Mouse (Mus musculus): Measurements from ENCODE around the gene Acot13. TPM values are rescaled to one million over a fixed set of nuclear protein-coding genes. Genes with fewer than 3 reads are reported as not detected.
"Not testable (repeated sequence)": the region's sequence is repeated elsewhere in the genome, so short reads cannot be mapped to it uniquely, and the experiment has no call there.

Gene Acot13
- polyA plus RNA-seq, 1 experiment from 2014 or later = 306 TPM

DNA sequence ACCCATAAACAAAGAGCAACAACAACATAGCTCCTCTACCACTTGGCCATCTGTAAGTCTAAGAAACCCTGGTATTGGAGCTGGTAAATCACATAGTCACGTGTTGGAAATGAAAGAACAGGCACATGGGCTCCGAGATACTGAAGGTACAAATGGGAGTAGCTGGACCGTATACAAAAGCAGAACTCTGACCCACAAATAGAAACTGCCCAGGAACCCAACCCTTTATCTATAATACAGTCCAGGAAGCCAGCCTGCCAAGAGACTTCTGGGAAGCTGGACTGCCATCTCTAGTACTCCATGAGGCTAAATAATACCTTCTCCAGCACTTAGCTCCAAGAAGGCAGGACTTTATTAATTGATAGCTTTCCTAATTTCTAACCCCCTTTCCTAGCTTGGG lies 21.2 kb upstream of the Acot13 start:
- Histone ChIP-seq H3K4me1 (replicated peaks) (0 out of 2 replicates have a peak, but pooled peaks cover 4% of the 10 kb centered on the region), H3K36me3 (no peaks in the 10 kb centered on the region), H3K9me3 (replicated peaks) (no peaks in the 10 kb centered on the region), H3K4me3 (no peak overlapping the region), H3K4me2 (no peak overlapping the region), H3K27me3 (no peaks in the 10 kb centered on the region), H3K9ac (no peak overlapping the region), H3K27ac (no peak overlapping the region)
- WGBS = 56% methylated on average over 3 of the region's 3 CpGs
- no peak for ATAC-seq (replicated peaks; ENCODE audit: insufficient number of reproducible peaks, insufficient read depth, low FRiP score, low read depth)

DNA sequence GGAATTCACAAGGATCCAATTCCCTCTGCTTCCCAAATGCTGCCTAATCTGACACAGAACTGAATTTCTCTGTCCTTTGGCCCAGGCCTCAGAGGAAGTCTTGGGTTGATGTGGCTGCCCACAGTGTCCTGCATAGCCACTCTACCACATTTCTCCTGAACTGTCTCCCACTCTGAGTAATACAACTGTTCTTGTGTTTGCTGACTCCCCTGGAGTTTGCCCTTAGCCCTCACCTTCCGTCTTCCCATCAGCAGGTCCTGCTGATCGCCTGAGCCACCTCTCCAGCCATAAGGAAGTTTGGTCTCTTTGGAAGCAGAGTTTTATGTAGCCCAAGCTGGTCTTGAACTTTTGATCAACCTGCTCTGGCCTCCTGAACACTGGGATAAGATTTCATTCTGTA lies 20.6 kb upstream of the Acot13 start:
- H3K4me2 ChIP-seq = no peak overlapping the region
- H3K27ac ChIP-seq = no peak overlapping the region
- no peak for ATAC-seq (replicated peaks; ENCODE audit: insufficient number of reproducible peaks, insufficient read depth, low FRiP score, low read depth)
- H3K4me1 ChIP-seq (replicated peaks) = 0 out of 2 replicates have a peak, but pooled peaks cover 4% of the 10 kb centered on the region
- 84% methylated on average over 2 of the region's 2 CpGs for WGBS
- H3K9ac ChIP-seq = no peak overlapping the region
- no peaks in the 10 kb centered on the region for H3K27me3 ChIP-seq
- H3K4me3 ChIP-seq = no peak overlapping the region
- H3K36me3 ChIP-seq = no peaks in the 10 kb centered on the region
- H3K9me3 ChIP-seq (replicated peaks) = no peaks in the 10 kb centered on the region

DNA sequence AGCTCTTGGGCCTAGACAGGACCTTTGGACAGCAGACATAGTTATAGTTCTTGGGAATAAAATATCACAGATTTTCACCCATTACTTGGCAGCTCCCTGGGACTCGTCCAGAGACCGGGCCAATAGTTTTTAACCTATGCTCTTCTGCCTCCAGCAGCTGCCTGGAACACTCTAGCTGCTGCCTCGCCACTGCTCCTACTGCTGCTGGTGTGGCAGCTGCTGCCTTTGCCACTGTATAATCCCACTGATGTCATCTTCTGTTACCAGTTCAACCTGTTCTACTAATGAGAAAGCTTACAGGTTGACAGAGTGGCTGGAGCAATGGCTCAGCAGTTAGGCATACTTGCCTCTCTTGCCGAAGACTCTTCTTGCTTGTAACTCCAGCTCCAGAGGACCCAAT lies 18.0 kb upstream of the Acot13 start:
- ATAC-seq (replicated peaks; ENCODE audit: insufficient number of reproducible peaks, insufficient read depth, low FRiP score, low read depth) = no peak
- Histone ChIP-seq H3K9ac (no peak overlapping the region), H3K4me3 (no peak overlapping the region), H3K4me2 (no peak overlapping the region), H3K27ac (no peak overlapping the region), H3K36me3 (no peaks in the 10 kb centered on the region), H3K27me3 (no peaks in the 10 kb centered on the region; the same call in 1 of the 2 replicates), H3K9me3 (replicated peaks) (no peaks in the 10 kb centered on the region), H3K4me1 (replicated peaks) (peaks cover 12% of the 10 kb centered on the region)
- WGBS = 78% methylated on average over 4 of the region's 4 CpGs

DNA sequence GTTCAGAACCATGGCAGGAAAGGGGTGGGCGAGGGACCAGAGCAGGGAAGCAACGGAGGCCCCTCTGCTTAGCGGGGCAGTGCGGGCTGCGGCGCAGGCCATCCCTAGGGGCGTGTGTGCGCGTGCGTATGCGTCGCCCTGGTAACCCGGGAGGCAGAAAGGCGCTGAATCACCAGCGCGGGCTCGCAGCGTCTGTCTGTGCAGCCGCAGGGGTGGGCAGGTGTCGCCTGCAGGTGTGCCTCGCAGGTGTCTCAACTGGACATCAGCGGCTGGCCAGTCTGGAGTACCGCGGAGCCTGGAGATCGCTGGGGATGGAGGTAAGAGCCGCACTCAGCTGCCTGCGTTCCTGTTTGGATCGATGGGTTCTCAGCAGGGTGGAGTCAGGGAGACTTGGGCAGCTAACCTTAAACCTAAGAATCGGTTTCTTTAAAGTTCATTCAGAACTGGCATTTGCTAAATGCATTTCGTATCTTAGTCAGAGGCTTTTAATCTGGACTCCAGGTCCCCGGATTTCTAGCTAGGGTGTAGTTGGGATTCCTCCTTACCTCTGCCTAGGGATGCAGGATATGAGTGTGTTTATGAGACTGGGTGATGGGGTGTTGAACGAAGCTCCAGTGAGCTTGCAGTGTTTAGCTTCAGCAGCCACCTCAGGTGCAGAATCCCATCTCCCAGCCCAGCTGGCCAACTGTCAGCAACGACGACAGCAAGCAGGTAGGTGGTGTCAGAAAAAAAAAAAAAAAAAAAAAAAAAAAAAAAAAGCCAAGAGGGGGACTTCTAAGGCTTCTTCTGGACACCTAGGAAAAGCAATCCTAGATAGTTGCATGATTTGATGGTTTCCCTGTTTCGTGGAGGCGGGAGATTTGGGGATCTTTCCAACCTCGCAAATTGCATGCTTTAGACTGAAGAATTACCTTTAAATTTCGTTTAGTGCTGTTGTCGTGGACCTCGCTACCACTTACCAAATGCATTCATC lies 13.9 kb upstream of the Acot13 start, which contains the start of gene D130043K22Rik:
D130043K22Rik (plus strand) TSS at position 153 of the 973 bp plus-strand sequence.
- H3K27me3 ChIP-seq = no peaks in the 10 kb centered on the region; the same call in 1 of the 2 replicates
- H3K4me2 ChIP-seq = peak within 1 kb of the TSS; percentile 86
- 14% methylated on average over 40 of the region's 40 CpGs for WGBS
- no peaks in the 10 kb centered on the region for H3K9me3 ChIP-seq (replicated peaks)
- peak; percentile 72 for ATAC-seq (replicated peaks; ENCODE audit: insufficient number of reproducible peaks, insufficient read depth, low FRiP score, low read depth)
- H3K4me3 ChIP-seq = peak within 1 kb of the TSS; percentile 52
- 0 out of 2 replicates have a peak within 1 kb of the TSS, but pooled peaks have one; percentile 34 for H3K9ac ChIP-seq
- H3K4me1 ChIP-seq (replicated peaks) = peaks cover 8% of the 10 kb centered on the region
- 0 out of 2 replicates have a peak, but pooled peaks cover 11% of the 10 kb centered on the region for H3K36me3 ChIP-seq
- H3K27ac ChIP-seq = no peak within 1 kb of the TSS

DNA sequence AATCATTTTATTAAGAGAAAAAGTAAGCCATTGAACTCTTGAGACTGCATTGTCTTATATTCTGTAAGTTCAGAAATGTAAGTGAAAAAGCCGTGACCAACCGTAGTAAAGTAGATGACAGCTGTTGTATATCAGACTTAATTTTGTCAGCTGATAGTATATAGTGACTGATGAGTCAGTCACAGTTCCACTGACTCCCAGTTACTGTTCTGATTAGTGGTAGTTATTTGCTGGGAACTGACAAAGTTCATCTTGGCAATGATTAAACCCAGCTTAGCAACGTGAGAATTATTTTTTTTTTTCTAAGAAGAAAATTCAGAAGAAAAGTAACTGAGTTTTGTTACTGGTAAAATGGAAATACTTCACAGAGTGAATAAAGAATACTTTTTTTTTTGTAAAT lies 10.4 kb upstream of the Acot13 start:
- Histone ChIP-seq H3K4me1 (replicated peaks) (peaks cover 8% of the 10 kb centered on the region), H3K27me3 (no peaks in the 10 kb centered on the region; the same call in 1 of the 2 replicates), H3K9me3 (replicated peaks) (no peaks in the 10 kb centered on the region), H3K9ac (no peak overlapping the region), H3K4me2 (no peak overlapping the region), H3K27ac (no peak overlapping the region), H3K36me3 (peaks cover 23% of the 10 kb centered on the region), H3K4me3 (no peak overlapping the region)
- 79% methylated on average over 3 of the region's 3 CpGs for WGBS
- no peak for ATAC-seq (replicated peaks; ENCODE audit: insufficient number of reproducible peaks, insufficient read depth, low FRiP score, low read depth)

DNA sequence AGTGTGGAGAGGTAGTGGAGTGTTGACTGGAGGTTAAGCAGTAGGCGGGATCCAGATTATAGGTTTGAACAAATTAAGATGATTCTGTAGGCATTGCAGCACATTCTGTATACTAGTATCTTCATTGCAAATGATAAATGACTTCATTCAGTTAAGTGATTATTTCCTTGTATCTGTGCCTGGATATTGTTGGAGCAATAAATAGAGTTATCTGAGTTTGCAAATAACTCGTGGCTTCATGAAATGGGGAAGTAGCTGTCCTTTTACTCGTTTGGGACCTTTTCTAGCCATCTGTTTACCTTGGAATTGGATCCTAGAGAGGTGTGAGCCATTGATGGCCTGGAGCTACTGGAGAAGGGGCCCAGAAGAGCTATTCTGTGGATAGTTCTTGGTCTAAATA lies 8.5 kb upstream of the Acot13 start:
- Histone ChIP-seq H3K27me3 (no peaks in the 10 kb centered on the region), H3K4me2 (no peak overlapping the region), H3K9ac (no peak overlapping the region), H3K4me3 (no peak overlapping the region), H3K9me3 (replicated peaks) (no peaks in the 10 kb centered on the region), H3K4me1 (replicated peaks) (peaks cover 3% of the 10 kb centered on the region), H3K36me3 (peaks cover 23% of the 10 kb centered on the region), H3K27ac (no peak overlapping the region)
- ATAC-seq (replicated peaks; ENCODE audit: insufficient number of reproducible peaks, insufficient read depth, low FRiP score, low read depth) = no peak
- WGBS = 69% methylated on average over 3 of the region's 3 CpGs

DNA sequence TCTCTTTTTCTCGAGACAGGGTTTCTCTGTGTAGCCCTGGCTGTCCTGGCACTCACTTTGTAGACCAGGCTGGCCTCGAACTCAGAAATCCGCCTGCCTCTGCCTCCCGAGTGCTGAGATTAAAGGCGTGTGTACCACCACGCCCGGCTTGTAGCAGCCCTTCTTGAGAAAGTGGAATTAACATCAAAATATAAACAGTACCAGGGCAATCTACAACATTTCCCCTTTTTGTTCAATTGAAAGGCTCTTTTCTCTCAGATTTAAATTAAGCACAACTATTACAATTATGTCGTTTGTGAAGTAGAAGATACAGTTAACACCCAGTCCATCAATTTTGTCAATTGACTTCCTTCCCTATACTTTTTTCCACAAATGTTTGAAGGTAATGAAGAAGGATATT lies 6.4 kb upstream of the Acot13 start:
- Histone ChIP-seq H3K36me3 (peaks cover 23% of the 10 kb centered on the region), H3K4me1 (replicated peaks) (peaks cover 13% of the 10 kb centered on the region)
- ATAC-seq (replicated peaks; ENCODE audit: insufficient number of reproducible peaks, insufficient read depth, low FRiP score, low read depth); H3K27me3 ChIP-seq; H3K9me3 ChIP-seq (replicated peaks); H3K4me2 ChIP-seq; H3K4me3 ChIP-seq; H3K9ac ChIP-seq; H3K27ac ChIP-seq: not testable (repeated sequence)
- whole genome bisulfite sequencing = 94% methylated on average over 8 of the region's 8 CpGs

DNA sequence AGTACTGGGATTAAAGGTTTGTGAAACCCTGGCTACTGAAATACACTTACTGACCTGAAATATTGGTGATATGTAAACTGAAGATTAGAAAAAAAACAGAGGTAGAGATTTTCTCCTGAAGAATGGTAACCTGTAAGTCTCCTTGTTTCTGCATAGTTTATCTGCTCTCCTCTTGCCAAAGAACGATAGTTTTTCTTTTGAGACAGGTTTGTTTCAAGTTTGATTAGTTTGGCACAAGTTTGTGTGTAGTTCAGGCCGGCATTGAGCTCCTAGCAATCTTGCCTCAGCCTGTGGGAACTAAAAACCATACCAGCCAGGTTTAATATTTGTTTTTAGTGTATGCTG lies 1.4 kb upstream of the Acot13 start:
- Histone ChIP-seq H3K27ac (0 out of 2 replicates have a peak overlapping the region, but pooled peaks have one; percentile 96), H3K36me3 (peaks cover 4% of the 10 kb centered on the region; the same call in 1 of the 2 replicates), H3K4me2 (peak overlapping the region; percentile 71), H3K9ac (peak overlapping the region; percentile 81), H3K9me3 (replicated peaks) (no peaks in the 10 kb centered on the region), H3K4me1 (replicated peaks) (peaks cover 18% of the 10 kb centered on the region), H3K27me3 (no peaks in the 10 kb centered on the region), H3K4me3 (peak overlapping the region; percentile 70)
- 29% methylated on average over 2 of the region's 2 CpGs for WGBS
- no peak for ATAC-seq (replicated peaks; ENCODE audit: insufficient number of reproducible peaks, insufficient read depth, low FRiP score, low read depth)

DNA sequence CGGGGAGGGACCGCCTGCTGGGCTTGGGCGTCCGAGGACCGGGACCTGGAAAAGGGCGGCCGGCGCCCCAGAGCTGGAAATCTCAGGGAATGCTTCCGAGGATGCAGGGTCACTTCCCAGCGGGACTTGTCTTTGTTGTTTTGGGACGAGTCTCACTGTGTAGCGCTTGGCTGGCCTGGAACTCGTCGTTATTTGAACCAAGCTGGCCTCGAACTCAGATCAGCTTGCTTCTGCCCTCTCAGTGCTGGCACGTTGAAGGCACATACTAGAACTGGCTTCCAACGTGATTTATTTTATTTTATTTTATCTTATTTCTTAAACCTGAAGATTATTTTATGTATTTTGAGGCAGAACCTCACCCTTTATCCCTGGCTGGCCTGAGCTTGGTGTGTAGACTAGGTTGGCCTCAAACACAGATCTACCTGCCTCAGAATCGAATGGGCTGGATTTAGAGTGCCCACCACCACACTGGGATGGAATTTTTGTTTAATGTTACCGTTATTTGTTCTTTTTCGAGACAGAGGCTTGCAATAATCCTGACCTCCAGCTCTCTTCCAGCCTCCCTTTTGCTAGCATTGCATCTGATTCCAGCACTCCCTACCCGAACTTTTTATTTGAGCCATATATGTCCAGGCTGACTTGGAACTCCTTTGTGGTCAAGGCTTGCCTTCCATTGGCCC lies 931 bp upstream of the Acot13 start:
- peaks cover 2% of the 10 kb centered on the region; the same call in 1 of the 2 replicates for H3K36me3 ChIP-seq
- 2% methylated on average over 21 of the region's 21 CpGs for WGBS
- H3K27me3 ChIP-seq = no peaks in the 10 kb centered on the region
- H3K9me3 ChIP-seq (replicated peaks) = no peaks in the 10 kb centered on the region
- peaks cover 21% of the 10 kb centered on the region for H3K4me1 ChIP-seq (replicated peaks)
- peak overlapping the region; percentile 71 for H3K4me2 ChIP-seq
- H3K27ac ChIP-seq = peak overlapping the region; percentile 96
- peak overlapping the region; percentile 81 for H3K9ac ChIP-seq
- ATAC-seq (replicated peaks; ENCODE audit: insufficient number of reproducible peaks, insufficient read depth, low FRiP score, low read depth) = no peak
- H3K4me3 ChIP-seq = peak overlapping the region; percentile 70

DNA sequence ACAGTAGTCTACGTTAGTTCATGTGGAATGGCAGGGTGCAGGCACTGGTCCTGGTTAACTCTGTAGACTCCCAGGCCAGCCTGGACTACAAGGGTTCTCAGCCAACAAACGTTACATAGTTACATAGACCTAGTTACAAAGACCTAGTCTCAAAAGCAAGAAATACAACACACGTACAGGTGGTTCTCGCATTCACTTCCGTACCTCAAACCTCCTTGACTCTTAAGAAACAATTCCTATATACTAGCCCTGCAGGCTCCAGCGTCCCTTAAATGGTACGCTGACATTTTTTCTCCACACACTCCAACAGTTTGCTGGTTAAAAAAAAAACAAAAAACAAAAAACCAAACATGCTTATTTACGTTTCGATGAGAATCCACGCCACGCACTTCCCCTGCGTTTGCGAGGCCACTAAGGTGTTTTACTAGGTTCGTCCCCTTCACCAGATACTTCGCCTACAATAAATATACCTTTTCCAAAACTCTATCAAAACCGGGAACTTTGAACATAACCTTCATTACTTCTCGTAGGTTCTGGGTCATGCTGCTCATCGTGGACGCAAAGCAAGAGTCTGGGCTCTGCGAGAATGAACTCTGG lies 486 bp downstream of the Acot13 start:
- no peaks in the 10 kb centered on the region for H3K36me3 ChIP-seq
- peak overlapping the region; percentile 59 for H3K9ac ChIP-seq
- peak overlapping the region; percentile 96 for H3K27ac ChIP-seq
- H3K4me3 ChIP-seq = peak overlapping the region; percentile 70
- peak overlapping the region; percentile 71 for H3K4me2 ChIP-seq
- peaks cover 33% of the 10 kb centered on the region for H3K4me1 ChIP-seq (replicated peaks)
- no peaks in the 10 kb centered on the region for H3K9me3 ChIP-seq (replicated peaks)
- WGBS = 1% methylated on average over 20 of the region's 20 CpGs
- no peak for ATAC-seq (replicated peaks; ENCODE audit: insufficient number of reproducible peaks, insufficient read depth, low FRiP score, low read depth)
- no peaks in the 10 kb centered on the region for H3K27me3 ChIP-seq

DNA sequence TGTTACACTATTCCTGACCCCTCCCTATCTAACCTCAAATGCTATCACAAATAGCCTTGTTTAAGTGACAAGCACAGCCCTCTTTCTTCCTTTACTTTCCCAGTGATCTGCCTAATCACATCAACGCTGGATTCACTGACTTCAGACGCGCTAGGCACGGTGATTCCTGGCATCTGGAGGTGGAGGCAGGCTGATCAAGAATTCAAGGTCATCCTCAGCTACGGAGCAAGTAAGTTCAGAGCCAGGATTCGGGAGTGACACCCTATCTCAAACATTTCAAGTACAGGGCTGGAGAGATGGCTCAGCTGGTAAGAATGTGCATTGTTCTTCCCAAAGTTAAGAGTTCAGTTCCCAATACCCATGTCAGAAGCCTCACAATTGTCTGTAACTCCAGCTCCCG lies 5.2 kb downstream of the Acot13 start:
- no peaks in the 10 kb centered on the region for H3K36me3 ChIP-seq
- peaks cover 30% of the 10 kb centered on the region for H3K4me1 ChIP-seq (replicated peaks)
- no peak overlapping the region for H3K9ac ChIP-seq
- no peak for ATAC-seq (replicated peaks; ENCODE audit: insufficient number of reproducible peaks, insufficient read depth, low FRiP score, low read depth)
- peak overlapping the region; percentile 67 for H3K27ac ChIP-seq
- no peaks in the 10 kb centered on the region for H3K27me3 ChIP-seq
- no peak overlapping the region for H3K4me3 ChIP-seq
- 41% methylated on average over 7 of the region's 7 CpGs for WGBS
- no peaks in the 10 kb centered on the region for H3K9me3 ChIP-seq (replicated peaks)
- peak overlapping the region; percentile 26; the same call in 1 of the 2 replicates for H3K4me2 ChIP-seq
